ENCODE assay signal across 8 mouse cellular contexts in genomic region chrX:160502048-160503041, GRCm38 (mm10). TPM values are rescaled to one million over a fixed set of nuclear protein-coding genes. Genes with fewer than 3 reads are reported as not detected.
DNase-seq lines count a peak whose midpoint lies in the region; ATAC-seq lines count a peak whose summit lies in the region.

TSS of gene Phka2 (plus strand) at chrX:160502166.

- H3K27ac ChIP-seq in hindbrain, embryonic 12.5 days, result peak within 1 kb of the TSS; percentile 62

- H3K4me3 ChIP-seq in hindbrain, embryonic 12.5 days, result peak within 1 kb of the TSS; percentile 47

- DNase-seq in Muller cell, postnatal 12 days (ENCODE audit: inconsistent ontology term), result peak; percentile 88
- DNase-seq in cerebellum, adult 9-11 months, result peak; percentile 87
- DNase-seq in frontal cortex, postnatal 10 days (ENCODE audit: low spot score in 2 of 2), result peak; percentile 71 to 75
- peak; percentile 74 to 81 for DNase-seq in layer of hippocampus, postnatal 14 days (ENCODE audit: low spot score in 2 of 2)
- DNase-seq in lung, postnatal 14 days, result peak; percentile 84
- DNase-seq in retina, adult 2 months (ENCODE audit: low read depth, low spot score), result peak; percentile 43
- DNase-seq in thymus, postnatal 36 days, result peak; percentile 84 to 86

- 17% methylated on average over 59 of the region's 61 CpGs for WGBS in hindbrain, embryonic 12.5 days

- ATAC-seq in hindbrain, embryonic 12.5 days (ENCODE audit: low FRiP score), result peak; percentile 99

- H3K9me3 ChIP-seq in hindbrain, embryonic 12.5 days (replicated peaks), result no peaks in the 10 kb centered on the region

- H3K9ac ChIP-seq in hindbrain, embryonic 12.5 days, result peak within 1 kb of the TSS; percentile 65

- peaks cover 5% of the 10 kb centered on the region for H3K4me1 ChIP-seq in hindbrain, embryonic 12.5 days

- H3K4me2 ChIP-seq in hindbrain, embryonic 12.5 days (replicated peaks), result peak within 1 kb of the TSS; percentile 57

- no peaks in the 10 kb centered on the region for H3K36me3 ChIP-seq in hindbrain, embryonic 12.5 days

- peaks cover 14% of the 10 kb centered on the region for H3K27me3 ChIP-seq in hindbrain, embryonic 12.5 days

RNA-seq across cellular contexts. Expression of gene Phka2, which starts in this region (rescaled TPM):
- polyA plus RNA-seq in hindbrain, embryonic 12.5 days (2016; fragmentation: Nextera tagmentation; extraction: Ambion mirVana), result 20.0 and 20.3 TPM in 2 replicates
- 10 to 100 TPM; 19.6 to 33.1 TPM for total RNA-seq in layer of hippocampus, postnatal 14 days (2021)

Comparison
In these comparisons a context has a peak if more than half of its experiments do, and no peak if none do; other contexts are left out.
1. Peak in every context shown above with its lines: DNase-seq, ATAC-seq, H3K4me3 ChIP-seq and H3K27ac ChIP-seq.